In the genomic region with DNA sequence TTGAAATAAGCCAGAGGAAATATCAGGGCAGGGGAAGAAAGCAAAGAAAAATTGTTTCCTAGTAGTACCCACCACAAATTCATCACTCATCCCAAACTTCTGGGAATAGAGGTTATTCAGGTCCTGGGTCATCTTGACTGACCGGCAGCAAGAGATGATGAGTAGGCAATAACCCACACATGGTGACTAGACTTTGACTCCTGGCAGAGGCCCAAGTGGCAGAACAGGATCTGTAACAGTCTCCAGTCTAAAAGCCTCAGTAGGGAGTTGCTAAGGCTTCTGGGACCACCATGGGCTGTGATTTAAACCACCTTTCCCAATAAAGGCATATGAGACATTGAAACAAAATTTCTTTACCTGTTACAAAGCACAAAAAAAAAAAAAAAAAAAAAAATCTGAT, we compare ENCODE assay signal across 22 mouse cellular contexts. TPM values are rescaled to one million over a fixed set of nuclear protein-coding genes. Genes with fewer than 3 reads are reported as not detected.
DNase-seq lines count a peak whose midpoint lies in the region; ATAC-seq lines count a peak whose summit lies in the region.
"Had no signal": no experiment of that assay in that cellular context is flagged by ENCODE, and none has a peak within 500 bp of the region (broad histone marks: within the 10 kb centered on the region; RNA-seq: fewer than 3 reads in every experiment).

No protein-coding gene starts in this region.

- H3K27me3 ChIP-seq in kidney, embryonic 15.5 days = no peaks in the 10 kb centered on the region
- H3K27me3 ChIP-seq in heart, embryonic 12.5 days (replicated peaks) = no peaks in the 10 kb centered on the region
- H3K27me3 ChIP-seq: embryonic facial prominence, embryonic 13.5 days had no signal

- peaks cover 7% of the 10 kb centered on the region; the same call in 1 of the 2 replicates for H3K4me1 ChIP-seq in kidney, embryonic 15.5 days
- H3K4me1 ChIP-seq in heart, embryonic 12.5 days (replicated peaks) = peaks cover 10% of the 10 kb centered on the region

- no peaks in the 10 kb centered on the region for H3K36me3 ChIP-seq in kidney, embryonic 15.5 days
- H3K36me3 ChIP-seq in heart, embryonic 12.5 days = no peaks in the 10 kb centered on the region
- H3K36me3 ChIP-seq: embryonic facial prominence, embryonic 13.5 days; limb, embryonic 13.5 days; midbrain, embryonic 13.5 days had no signal

- H3K9me3 ChIP-seq in kidney, embryonic 15.5 days (replicated peaks) = no peaks in the 10 kb centered on the region
- H3K9me3 ChIP-seq in heart, embryonic 12.5 days (replicated peaks) = no peaks in the 10 kb centered on the region
- H3K9me3 ChIP-seq: embryonic facial prominence, embryonic 13.5 days; limb, embryonic 13.5 days; midbrain, embryonic 13.5 days had no signal

- no peak overlapping the region for H3K9ac ChIP-seq in kidney, embryonic 15.5 days
- no peak overlapping the region for H3K9ac ChIP-seq in heart, embryonic 12.5 days
- H3K9ac ChIP-seq: embryonic facial prominence, embryonic 13.5 days; forebrain, postnatal 0 days; limb, embryonic 13.5 days; midbrain, embryonic 13.5 days had no signal

- H3K4me3 ChIP-seq in kidney, embryonic 15.5 days (replicated peaks) = no peak overlapping the region
- no peak overlapping the region for H3K4me3 ChIP-seq in heart, embryonic 12.5 days
- H3K4me3 ChIP-seq: embryonic facial prominence, embryonic 13.5 days; limb, embryonic 13.5 days; midbrain, embryonic 13.5 days; myocyte had no signal

- no peak overlapping the region for H3K27ac ChIP-seq in kidney, embryonic 15.5 days
- no peak overlapping the region for H3K27ac ChIP-seq in heart, embryonic 12.5 days (ENCODE audit: poor library complexity, severe bottlenecking)
- H3K27ac ChIP-seq: embryonic facial prominence, embryonic 13.5 days; limb, embryonic 13.5 days; macrophage; midbrain, embryonic 13.5 days had no signal

- 33% methylated on average over 1 of the region's 1 CpGs for WGBS in kidney, embryonic 15.5 days
- WGBS in heart, embryonic 12.5 days = 68% methylated on average over 1 of the region's 1 CpGs

- no peak for ATAC-seq in kidney, embryonic 15.5 days (replicated peaks; ENCODE audit: low FRiP score)
- ATAC-seq in heart, embryonic 12.5 days (ENCODE audit: insufficient number of reproducible peaks, low FRiP score) = no peak
- ATAC-seq: forebrain, postnatal 0 days; midbrain, embryonic 13.5 days had no signal

- H3K4me2 ChIP-seq in kidney, embryonic 15.5 days = no peak overlapping the region
- no peak overlapping the region for H3K4me2 ChIP-seq in heart, embryonic 12.5 days
- H3K4me2 ChIP-seq: embryonic facial prominence, embryonic 13.5 days; limb, embryonic 13.5 days; midbrain, embryonic 13.5 days had no signal

- DNase-seq in kidney, adult 11 months = peak; percentile 76
- DNase-seq in ovary, adult 18-20 months (ENCODE audit: low spot score) = peak; percentile 18
- no peak for DNase-seq in ovary, postnatal 36 days (ENCODE audit: low spot score)
- peak; percentile 73 for DNase-seq in kidney, postnatal 10 days
- peak; percentile 22 for DNase-seq in testis, postnatal 14 days (ENCODE audit: low spot score)
- DNase-seq: adrenal gland, postnatal 25 days; cerebellum, adult 2 months; forebrain, postnatal 0 days; gastrocnemius, postnatal 10 days; heart, adult 18-20 months; spleen, adult 18-20 months had no signal

RNA-seq across cellular contexts. Expression of gene Hsd17b3, which starts 58.2 kb away (rescaled TPM):
- polyA plus RNA-seq in kidney, embryonic 15.5 days (2015; fragmentation: Nextera tagmentation; extraction: Ambion mirVana) = not detected in 2 replicates
- not detected in 2 replicates for polyA plus RNA-seq in heart, embryonic 12.5 days (2016; fragmentation: Nextera tagmentation; extraction: Ambion mirVana)
- polyA plus RNA-seq: cerebellum, adult 2 months; cortical plate, adult 2 months; embryonic facial prominence, embryonic 13.5 days; heart, embryonic 16.5 days; hindbrain, embryonic 11.5 days; limb, embryonic 13.5 days; macrophage; midbrain, embryonic 13.5 days; myocyte; stomach, embryonic 14.5 days had no signal
